Comparison of ENCODE assay signal across 14 mouse cellular contexts in genomic region chr14:17835738-17836137, GRCm38 (mm10).
DNase-seq lines count a peak whose midpoint lies in the region.
"Had no signal": no experiment of that assay in that cellular context is flagged by ENCODE, and none has a peak within 500 bp of the region (broad histone marks: within the 10 kb centered on the region; RNA-seq: fewer than 3 reads in every experiment).

No protein-coding gene starts in this region.

- DNase-seq in heart, adult 11 months: peak; percentile 22
- no peak for DNase-seq in heart, postnatal 4 days
- DNase-seq in brain, adult 2 months (ENCODE audit: low read depth, low spot score): peak; percentile 51
- peak; percentile 41 for DNase-seq in telencephalon, adult 2 months (ENCODE audit: low read depth, low spot score)
- DNase-seq in cerebellum, postnatal 10 days: no peak
- DNase-seq: adrenal gland, adult 2 months; adrenal gland, postnatal 10 days; adrenal gland, postnatal 25 days; cerebellum, adult 11-12 months; cerebellum, adult 2 months; cerebellum, adult 9-10 months; cerebellum, postnatal 14 days; cerebellum, postnatal 36 days; embryo, embryonic 11 days had no signal

Comparison
In these comparisons a context has a peak if more than half of its experiments do, and no peak if none do; other contexts are left out.
1. DNase-seq: peak in heart, adult 11 months (single experiment), brain, adult 2 months (single experiment) and telencephalon, adult 2 months (single experiment); none in heart, postnatal 4 days (single experiment) and cerebellum, postnatal 10 days (0 of 2).